Mouse (Mus musculus) kidney, postnatal 0 days (tissue): Measurements from ENCODE around the gene Gdf15. TPM values are rescaled to one million over a fixed set of nuclear protein-coding genes. Genes with fewer than 3 reads are reported as not detected.

Experiments
- ATAC-seq: fragments of 200-750 bp; cut with Nextera tagmentation; replicated peaks from 2 replicates; pipeline ENCODE4 v1.8.0; 2017; ENCODE audit warnings: low read depth, moderate number of reproducible peaks, moderate TSS enrichment, moderate library complexity; ENCODE audit not compliant: low FRiP score
- DNase-seq: peaks from one replicate; pipeline ENCODE4 v3.0.0-alpha.2; 2016; ENCODE audit warnings: low spot score
- H3K27ac ChIP-seq: fragments of 300-500 bp; sonication (generic); 2 replicates; pipeline ENCODE4 v1.5.1; 2014; ENCODE audit warnings: mild to moderate bottlenecking
- H3K27me3 ChIP-seq: fragments of 300-500 bp; sonication (generic); 2 replicates; pipeline ENCODE4 v1.6.1; 2014; ENCODE audit warnings: low read length, mixed read lengths; ENCODE audit not compliant: insufficient read depth
- H3K36me3 ChIP-seq: fragments of 300-500 bp; sonication (generic); 2 replicates; pipeline ENCODE4 v1.6.1; 2014; ENCODE audit warnings: low read length, mixed read lengths; ENCODE audit not compliant: insufficient read depth
- H3K4me1 ChIP-seq: fragments of 300-500 bp; sonication (generic); replicated peaks from 2 replicates; pipeline ENCODE4 v1.6.1; 2014; ENCODE audit warnings: antibody characterized with exemption, low read length, mixed read lengths; ENCODE audit not compliant: insufficient read depth
- H3K4me2 ChIP-seq: fragments of 300-500 bp; sonication (generic); 2 replicates; pipeline ENCODE4 v1.6.1; 2014; ENCODE audit warnings: mild to moderate bottlenecking, low read length, moderate library complexity, mixed read lengths
- H3K4me3 ChIP-seq: fragments of 300-500 bp; sonication (generic); replicated peaks from 2 replicates; pipeline ENCODE4 v1.5.1; 2014; ENCODE audit warnings: low read depth, low read length
- H3K9ac ChIP-seq: fragments of 300-500 bp; sonication (generic); 2 replicates; pipeline ENCODE4 v1.6.1; 2014; ENCODE audit warnings: low read depth, low read length
- H3K9me3 ChIP-seq: fragments of 300-500 bp; sonication (generic); replicated peaks from 2 replicates; pipeline ENCODE4 v1.6.1; 2016; ENCODE audit warnings: low read length, inconsistent platforms, mixed read lengths
- CTCF ChIP-seq: IDR thresholded peaks from 2 replicates; pipeline ENCODE4 v1.5.1; 2016; ENCODE audit warnings: antibody characterized with exemption, low read depth, mild to moderate bottlenecking, moderate library complexity
- WGBS: fragments of 180-500 bp; shearing (Covaris S2); extraction: QIAGEN DNeasy Blood & Tissue Kit; methylation state at CpG from one replicate; pipeline ENCODE4 v1.1.7; 2014; 5-methylcytosine and 5-hydroxymethylcytosine counted together
- polyA plus RNA-seq: library from polyadenylated mRNA; unstranded; fragments of >200 nt; fragmentation: Nextera tagmentation; extraction: Ambion mirVana; gene quantifications from 2 replicates; pipeline ENCODE4 v1.2.1, GENCODE M21; 2015

Gdf15 gene
- polyA plus RNA-seq, 1 experiment from 2014 or later = 3.2 TPM

- no peak for TF ChIP-seq CTCF
- Histone ChIP-seq H3K27me3 (no peaks in the 10 kb centered on the region), H3K27ac (peak overlapping the region; percentile 95), H3K9ac (peak overlapping the region; percentile 80), H3K36me3 (peaks cover 20% of the 10 kb centered on the region), H3K4me1 (peaks cover 17% of the 10 kb centered on the region), H3K4me2 (peak overlapping the region; percentile 72), H3K4me3 (peak overlapping the region; percentile 80), H3K9me3 (no peaks in the 10 kb centered on the region)
- WGBS = under 1% methylated on average over 31 of the region's 31 CpGs
- ATAC-seq (peak; percentile 59), DNase-seq (peak; percentile 39)
Observed at GRCm38 (mm10) chr8:70658897-70659603, 26.8 kb upstream of the Gdf15 start.

- Histone ChIP-seq H3K9me3 (no peaks in the 10 kb centered on the region), H3K4me1 (peaks cover 17% of the 10 kb centered on the region), H3K4me3 (no peak overlapping the region), H3K27me3 (no peaks in the 10 kb centered on the region), H3K27ac (no peak overlapping the region), H3K9ac (peak overlapping the region; percentile 80; the same call in 1 of the 2 replicates), H3K36me3 (peaks cover 22% of the 10 kb centered on the region), H3K4me2 (peak overlapping the region; percentile 72)
- no peak for TF ChIP-seq CTCF
- no peak for DNase-seq
- no peak for ATAC-seq
- 91% methylated on average over 2 of the region's 2 CpGs for WGBS
Observed at GRCm38 (mm10) chr8:70657739-70658138, 25.5 kb upstream of the Gdf15 start.

- ATAC-seq = no peak
- no peak for DNase-seq
- Histone ChIP-seq H3K9me3 (no peaks in the 10 kb centered on the region), H3K27ac (no peak overlapping the region), H3K27me3 (no peaks in the 10 kb centered on the region), H3K9ac (no peak overlapping the region), H3K4me3 (no peak overlapping the region), H3K4me1 (peaks cover 17% of the 10 kb centered on the region), H3K4me2 (peak overlapping the region; percentile 72; the same call in 1 of the 2 replicates), H3K36me3 (peaks cover 26% of the 10 kb centered on the region)
- no peak for TF ChIP-seq CTCF
- 90% methylated on average over 3 of the region's 3 CpGs for WGBS
Observed at GRCm38 (mm10) chr8:70657214-70657613, 25.0 kb upstream of the Gdf15 start.

GRCm38 (mm10) chr8:70656193-70656790 lies 24.0 kb upstream of the Gdf15 start:
- Histone ChIP-seq H3K4me3 (no peak overlapping the region), H3K27me3 (no peaks in the 10 kb centered on the region), H3K36me3 (peaks cover 33% of the 10 kb centered on the region), H3K9ac (no peak overlapping the region), H3K9me3 (no peaks in the 10 kb centered on the region), H3K4me1 (peaks cover 17% of the 10 kb centered on the region), H3K4me2 (no peak overlapping the region), H3K27ac (no peak overlapping the region)
- WGBS = 59% methylated on average over 13 of the region's 13 CpGs
- DNase-seq = no peak
- no peak for ATAC-seq
- TF ChIP-seq CTCF = no peak

- Histone ChIP-seq H3K4me1 (peaks cover 17% of the 10 kb centered on the region), H3K9ac (no peak overlapping the region), H3K9me3 (no peaks in the 10 kb centered on the region), H3K27me3 (no peaks in the 10 kb centered on the region), H3K36me3 (peaks cover 41% of the 10 kb centered on the region), H3K4me2 (no peak overlapping the region), H3K27ac (no peak overlapping the region), H3K4me3 (no peak overlapping the region)
- no peak for ATAC-seq
- 53% methylated on average over 2 of the region's 2 CpGs for WGBS
- no peak for TF ChIP-seq CTCF
- DNase-seq = no peak
Observed at GRCm38 (mm10) chr8:70655469-70655868, 23.2 kb upstream of the Gdf15 start.

GRCm38 (mm10) chr8:70654121-70654520 lies 21.9 kb upstream of the Gdf15 start:
- WGBS = 61% methylated on average over 1 of the region's 1 CpGs
- no peak for TF ChIP-seq CTCF
- Histone ChIP-seq H3K4me1 (peaks cover 21% of the 10 kb centered on the region), H3K4me2 (no peak overlapping the region), H3K27me3 (no peaks in the 10 kb centered on the region), H3K9me3 (no peaks in the 10 kb centered on the region), H3K4me3 (no peak overlapping the region), H3K9ac (no peak overlapping the region), H3K27ac (no peak overlapping the region), H3K36me3 (peaks cover 43% of the 10 kb centered on the region)
- no peak for ATAC-seq
- DNase-seq = no peak
